Comparison of ENCODE assay signal across 23 mouse cellular contexts in the genomic region with DNA sequence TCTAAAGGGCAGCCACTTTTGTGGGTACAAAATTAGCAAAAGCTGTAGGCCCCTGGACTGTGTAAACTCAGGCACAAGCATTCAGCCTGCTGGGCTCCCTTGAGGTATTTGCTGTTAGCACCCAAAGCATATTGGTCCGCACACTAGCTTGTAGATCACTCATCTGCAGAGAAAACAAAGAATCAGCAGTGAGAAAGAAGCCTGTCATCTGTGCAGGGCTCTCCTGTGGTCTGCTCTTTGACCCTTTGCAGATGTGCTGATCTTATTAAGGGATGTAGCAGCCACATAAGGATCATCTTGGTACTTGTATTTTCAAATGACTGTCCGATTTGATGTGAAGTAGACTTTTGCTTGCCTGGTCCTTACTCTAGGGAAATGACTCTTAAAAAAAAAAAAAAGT.
A peak's percentile ranks its signal among the peaks of the same experiment; 100 is the strongest.
DNase-seq lines count a peak whose midpoint lies in the region; ATAC-seq and TF ChIP-seq lines count a peak whose summit lies in the region.
"Had no signal": no experiment of that assay in that cellular context is flagged by ENCODE, and none has a peak within 500 bp of the region (broad histone marks: within the 10 kb centered on the region; RNA-seq: fewer than 3 reads in every experiment).

No protein-coding gene starts in this region.

- TF ChIP-seq POLR2A in embryonic fibroblast, embryonic 13.5 days (IDR thresholded peaks at IDR 0.05; ENCODE audit: low read depth, low read length) = no peak

- no peaks in the 10 kb centered on the region for H3K27me3 ChIP-seq in hindbrain, embryonic 11.5 days (ENCODE audit: control insufficient read depth, insufficient read depth, low read length)
- H3K27me3 ChIP-seq in hindbrain, embryonic 13.5 days = no peaks in the 10 kb centered on the region
- no peaks in the 10 kb centered on the region for H3K27me3 ChIP-seq in stomach, embryonic 15.5 days (replicated peaks)
- H3K27me3 ChIP-seq in stomach, postnatal 0 days (ENCODE audit: control insufficient read depth, insufficient read depth, low read length) = no peaks in the 10 kb centered on the region
- H3K27me3 ChIP-seq: embryonic facial prominence, embryonic 13.5 days; heart, embryonic 12.5 days; hindbrain, embryonic 15.5 days; midbrain, embryonic 13.5 days; neural tube, embryonic 15.5 days had no signal

- H3K27ac ChIP-seq in hindbrain, embryonic 11.5 days (ENCODE audit: low read depth, low read length) = no peak overlapping the region
- H3K27ac ChIP-seq in hindbrain, embryonic 13.5 days = no peak overlapping the region
- H3K27ac ChIP-seq in stomach, embryonic 15.5 days = peak overlapping the region; percentile 37; the same call in 1 of the 2 replicates
- H3K27ac ChIP-seq in stomach, postnatal 0 days (replicated peaks) = no peak overlapping the region
- peak overlapping the region; percentile 9 for H3K27ac ChIP-seq in embryonic fibroblast, embryonic 13.5 days (ENCODE audit: insufficient read depth, low read length)
- H3K27ac ChIP-seq: embryonic facial prominence, embryonic 13.5 days; hindbrain, embryonic 15.5 days; macrophage; midbrain, embryonic 13.5 days; neural tube, embryonic 15.5 days had no signal

- no peak overlapping the region for H3K4me2 ChIP-seq in hindbrain, embryonic 11.5 days (replicated peaks; ENCODE audit: low read depth, low read length)
- no peak overlapping the region for H3K4me2 ChIP-seq in hindbrain, embryonic 13.5 days
- H3K4me2 ChIP-seq in stomach, embryonic 15.5 days = no peak overlapping the region
- H3K4me2 ChIP-seq in stomach, postnatal 0 days (replicated peaks; ENCODE audit: low read depth) = no peak overlapping the region
- H3K4me2 ChIP-seq: embryonic facial prominence, embryonic 13.5 days; heart, embryonic 12.5 days; hindbrain, embryonic 15.5 days; liver, embryonic 11.5 days; midbrain, embryonic 13.5 days; neural tube, embryonic 15.5 days had no signal

- 53% methylated on average over 2 of the region's 2 CpGs for WGBS in hindbrain, embryonic 11.5 days
- 47% methylated on average over 2 of the region's 2 CpGs for WGBS in hindbrain, embryonic 13.5 days
- 70% methylated on average over 2 of the region's 2 CpGs for WGBS in stomach, embryonic 15.5 days
- 79% methylated on average over 2 of the region's 2 CpGs for WGBS in stomach, postnatal 0 days

- H3K4me3 ChIP-seq in hindbrain, embryonic 11.5 days (ENCODE audit: low read depth, low read length) = no peak overlapping the region
- no peak overlapping the region for H3K4me3 ChIP-seq in hindbrain, embryonic 13.5 days
- no peak overlapping the region for H3K4me3 ChIP-seq in stomach, embryonic 15.5 days (replicated peaks)
- no peak overlapping the region for H3K4me3 ChIP-seq in stomach, postnatal 0 days (ENCODE audit: low read depth, low read length)
- H3K4me3 ChIP-seq in embryonic fibroblast, embryonic 13.5 days (ENCODE audit: insufficient read depth, low read length) = no peak overlapping the region
- H3K4me3 ChIP-seq: embryonic facial prominence, embryonic 13.5 days; heart, embryonic 12.5 days; hindbrain, embryonic 15.5 days; midbrain, embryonic 13.5 days; neural tube, embryonic 15.5 days had no signal

- DNase-seq in hindbrain, embryonic 11.5 days (ENCODE audit: low spot score) = peak; percentile 51
- DNase-seq in stomach, postnatal 0 days (ENCODE audit: low spot score) = no peak
- no peak for DNase-seq in spleen, postnatal 4 days (ENCODE audit: low spot score in 2 of 2)
- no peak for DNase-seq in kidney, postnatal 14 days
- DNase-seq: adrenal gland, postnatal 25 days; cerebellum, adult 8-10 months; heart, postnatal 10 days; kidney, postnatal 36 days; liver, postnatal 0 days; right cerebral cortex, adult 18-20 months had no signal

- no peak overlapping the region for H3K9ac ChIP-seq in hindbrain, embryonic 11.5 days (ENCODE audit: low read depth, low read length)
- H3K9ac ChIP-seq in hindbrain, embryonic 13.5 days = no peak overlapping the region
- H3K9ac ChIP-seq in stomach, embryonic 15.5 days = no peak overlapping the region
- H3K9ac ChIP-seq in stomach, postnatal 0 days (ENCODE audit: low read length) = no peak overlapping the region
- H3K9ac ChIP-seq: embryonic facial prominence, embryonic 13.5 days; heart, embryonic 12.5 days; hindbrain, embryonic 15.5 days; liver, postnatal 0 days; midbrain, embryonic 13.5 days; neural tube, embryonic 15.5 days had no signal

- peak; percentile 75 for ATAC-seq in hindbrain, embryonic 11.5 days (ENCODE audit: low FRiP score)
- no peak for ATAC-seq in hindbrain, embryonic 13.5 days (ENCODE audit: low FRiP score)
- no peak for ATAC-seq in stomach, embryonic 15.5 days (ENCODE audit: insufficient read depth, low FRiP score, low read depth)
- no peak for ATAC-seq in stomach, postnatal 0 days (ENCODE audit: low FRiP score, low TSS enrichment)
- ATAC-seq: forebrain, embryonic 14.5 days; intestine, embryonic 16.5 days; liver, postnatal 0 days; lung, postnatal 0 days; midbrain, embryonic 13.5 days had no signal

- no peaks in the 10 kb centered on the region for H3K4me1 ChIP-seq in hindbrain, embryonic 11.5 days (replicated peaks; ENCODE audit: control insufficient read depth, insufficient read depth, low read length)
- peaks cover 6% of the 10 kb centered on the region; the same call in 1 of the 2 replicates for H3K4me1 ChIP-seq in hindbrain, embryonic 13.5 days (replicated peaks)
- peaks cover 19% of the 10 kb centered on the region for H3K4me1 ChIP-seq in stomach, embryonic 15.5 days
- H3K4me1 ChIP-seq in stomach, postnatal 0 days (replicated peaks; ENCODE audit: control insufficient read depth, insufficient read depth) = peaks cover 6% of the 10 kb centered on the region
- H3K4me1 ChIP-seq in embryonic fibroblast, embryonic 13.5 days (ENCODE audit: control insufficient read depth, insufficient read depth, low read length) = peaks cover 24% of the 10 kb centered on the region

- no peak for TF ChIP-seq CTCF in stomach, postnatal 0 days (IDR thresholded peaks at IDR 0.05; ENCODE audit: low read depth)
- no peak for TF ChIP-seq CTCF in embryonic fibroblast, embryonic 13.5 days (IDR thresholded peaks at IDR 0.05; ENCODE audit: borderline replicate concordance, insufficient read depth, low read length)

- no peak for TF ChIP-seq EP300 in stomach, postnatal 0 days (optimal IDR thresholded peaks at IDR 0.05)

- H3K36me3 ChIP-seq in hindbrain, embryonic 11.5 days (ENCODE audit: control insufficient read depth, insufficient read depth, low read length) = no peaks in the 10 kb centered on the region
- H3K36me3 ChIP-seq in hindbrain, embryonic 13.5 days = no peaks in the 10 kb centered on the region
- H3K36me3 ChIP-seq in stomach, embryonic 15.5 days = no peaks in the 10 kb centered on the region
- no peaks in the 10 kb centered on the region for H3K36me3 ChIP-seq in stomach, postnatal 0 days (ENCODE audit: control insufficient read depth, insufficient read depth, low read length)
- H3K36me3 ChIP-seq: embryonic facial prominence, embryonic 13.5 days; heart, embryonic 12.5 days; hindbrain, embryonic 15.5 days; midbrain, embryonic 13.5 days; neural tube, embryonic 15.5 days had no signal

- H3K9me3 ChIP-seq in hindbrain, embryonic 11.5 days (ENCODE audit: control insufficient read depth, low read length) = no peaks in the 10 kb centered on the region
- no peaks in the 10 kb centered on the region for H3K9me3 ChIP-seq in hindbrain, embryonic 13.5 days
- no peaks in the 10 kb centered on the region for H3K9me3 ChIP-seq in stomach, embryonic 15.5 days
- H3K9me3 ChIP-seq in stomach, postnatal 0 days (ENCODE audit: control insufficient read depth, low read length) = no peaks in the 10 kb centered on the region
- H3K9me3 ChIP-seq: embryonic facial prominence, embryonic 13.5 days; heart, embryonic 12.5 days; hindbrain, embryonic 15.5 days; midbrain, embryonic 13.5 days; neural tube, embryonic 15.5 days had no signal

Comparison
In these comparisons a context has a peak if more than half of its experiments do, and no peak if none do; other contexts are left out.
1. H3K27ac ChIP-seq: peak in stomach, embryonic 15.5 days (single experiment) and embryonic fibroblast, embryonic 13.5 days (single experiment); none in hindbrain, embryonic 11.5 days (single experiment), hindbrain, embryonic 13.5 days (single experiment) and stomach, postnatal 0 days (single experiment).